Mouse (Mus musculus): ENCODE measurements around the gene Caln1. TPM values are rescaled to one million over a fixed set of nuclear protein-coding genes. Genes with fewer than 3 reads are reported as not detected.
A peak's percentile ranks its signal among the peaks of the same experiment; 100 is the strongest.

The Caln1 gene
- total RNA-seq, 2 experiments from 2014 or later: 116 to 124 TPM

DNA sequence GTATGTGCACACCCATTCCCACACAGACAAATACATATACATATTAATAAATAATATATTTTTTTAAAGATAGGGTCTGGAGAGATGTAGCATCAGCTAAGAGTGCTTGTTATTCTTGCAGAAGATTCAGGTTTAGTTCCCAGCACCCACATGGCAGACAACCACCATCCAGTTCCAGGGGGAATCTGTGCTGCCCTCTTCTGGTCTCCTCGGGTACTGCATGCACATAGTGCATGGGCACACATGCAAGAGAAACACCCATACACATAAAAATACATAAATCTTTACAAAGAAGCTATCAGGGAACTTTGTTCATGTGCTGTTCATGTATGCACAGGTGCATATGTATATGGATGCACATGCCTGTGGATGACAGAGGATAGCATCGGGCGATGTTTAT is 526.7 kb downstream of the Caln1 start:
- Histone ChIP-seq H3K4me3 (no peak overlapping the region), H3K27ac (no peak overlapping the region)
- DNase-seq (ENCODE audit: extremely low spot score in 1 of 2, low spot score in 2 of 2): no peak
- TF ChIP-seq CTCF (IDR thresholded peaks at IDR 0.05): peak; percentile 35
- intact Hi-C loops (cut with DNase I): no loop called here

Other genes starting within 250 kb of the Caln1 start
- gene Kctd7, start 224.6 kb upstream of the Caln1 start, total RNA-seq (2021): 10 to 100 TPM; 13.2 to 13.8 TPM
- gene Rabgef1, start 197.7 kb upstream of the Caln1 start, total RNA-seq (2021): 10 to 100 TPM; 59.2 to 66.9 TPM
- 10 to 100 TPM; 37.9 to 39.1 TPM for gene Tmem248, start 152.4 kb upstream of the Caln1 start, total RNA-seq (2021)
- gene Sbds, start 113.9 kb upstream of the Caln1 start, total RNA-seq (2021): 10 to 100 TPM; 83.8 to 90.4 TPM
- 10 to 100 TPM; 15.4 to 16.1 TPM for gene Tyw1, start 113.8 kb upstream of the Caln1 start, total RNA-seq (2021)
- gene A330070K13Rik, start 15.2 kb downstream of the Caln1 start, total RNA-seq (2021): 1 to 10 TPM; 1.0 to 1.6 TPM